19 mouse cellular contexts compared by ENCODE assay signal in the genomic region with DNA sequence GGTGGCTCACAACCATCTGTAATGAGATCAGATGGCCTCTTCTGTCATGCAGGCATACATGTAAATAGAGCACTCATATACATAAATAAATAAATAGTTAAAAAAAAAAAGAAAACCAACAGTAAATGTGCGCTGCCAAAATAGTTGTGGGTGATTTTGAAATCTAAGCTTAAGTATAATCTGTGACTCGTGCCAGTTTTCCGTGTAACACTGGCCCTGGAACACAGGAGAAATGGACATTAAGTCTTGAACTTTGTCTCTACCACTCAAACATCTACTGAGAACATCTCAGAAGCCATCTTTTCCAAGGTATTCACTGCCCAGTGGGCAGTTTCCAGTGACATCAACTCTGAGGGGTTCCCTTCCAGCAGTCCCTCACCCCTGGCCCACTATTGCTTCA.
"Had no signal": no experiment of that assay in that cellular context is flagged by ENCODE, and none has a peak within 500 bp of the region (broad histone marks: within the 10 kb centered on the region; RNA-seq: fewer than 3 reads in every experiment).

No protein-coding gene starts in this region.

- ATAC-seq: liver, embryonic 12.5 days; midbrain, embryonic 15.5 days had no signal

- H3K9ac ChIP-seq: liver, embryonic 12.5 days; liver, embryonic 15.5 days; lung, embryonic 15.5 days; midbrain, embryonic 12.5 days; midbrain, embryonic 15.5 days; neural tube, embryonic 13.5 days; stomach, embryonic 15.5 days had no signal

- H3K9me3 ChIP-seq: liver, embryonic 12.5 days; liver, embryonic 15.5 days; lung, embryonic 15.5 days; midbrain, embryonic 12.5 days; midbrain, embryonic 15.5 days; neural tube, embryonic 13.5 days; stomach, embryonic 15.5 days had no signal

- H3K27ac ChIP-seq: left cerebral cortex, adult 2 months; liver, embryonic 12.5 days; liver, embryonic 15.5 days; lung, embryonic 15.5 days; macrophage; midbrain, embryonic 12.5 days; midbrain, embryonic 15.5 days; neural tube, embryonic 13.5 days; stomach, embryonic 15.5 days had no signal

- DNase-seq: kidney, adult 18-20 months; kidney, adult 9 months; kidney, postnatal 14 days; kidney, postnatal 4 days; lung, adult 18-20 months; lung, postnatal 14 days; retina, postnatal 1 day; right cerebral cortex, postnatal 25 days; spleen, adult 18-20 months; thymus, postnatal 25 days had no signal

- H3K4me2 ChIP-seq: liver, embryonic 12.5 days; liver, embryonic 15.5 days; lung, embryonic 15.5 days; midbrain, embryonic 12.5 days; midbrain, embryonic 15.5 days; neural tube, embryonic 13.5 days; stomach, embryonic 15.5 days had no signal

- H3K36me3 ChIP-seq: liver, embryonic 12.5 days; liver, embryonic 15.5 days; lung, embryonic 15.5 days; midbrain, embryonic 12.5 days; midbrain, embryonic 15.5 days; neural tube, embryonic 13.5 days; stomach, embryonic 15.5 days had no signal

- H3K27me3 ChIP-seq: liver, embryonic 12.5 days; liver, embryonic 15.5 days; lung, embryonic 15.5 days; midbrain, embryonic 15.5 days; stomach, embryonic 15.5 days had no signal

- H3K4me3 ChIP-seq: left cerebral cortex, adult 2 months; liver, embryonic 12.5 days; liver, embryonic 15.5 days; lung, embryonic 15.5 days; midbrain, embryonic 12.5 days; midbrain, embryonic 15.5 days; neural tube, embryonic 13.5 days; stomach, embryonic 15.5 days had no signal

- H3K4me1 ChIP-seq: liver, embryonic 12.5 days; liver, embryonic 15.5 days; lung, embryonic 15.5 days; midbrain, embryonic 12.5 days; midbrain, embryonic 15.5 days; neural tube, embryonic 13.5 days; stomach, embryonic 15.5 days had no signal
